Mouse (Mus musculus): ENCODE data around the gene Fgf14.
A peak's percentile ranks its signal among the peaks of the same experiment; 100 is the strongest.
"Not testable (repeated sequence)": the region's sequence is repeated elsewhere in the genome, so short reads cannot be mapped to it uniquely, and the experiment has no call there.

Fgf14 gene

GRCm38 (mm10) chr14:124676506-124677177, at the start of gene Fgf14:
Gene Fgf14, minus strand, starts transcription at chr14:124677127.
- DNase-seq (ENCODE audit: low spot score), result no peak

- DNase-seq (ENCODE audit: low spot score), result no peak
Measured at GRCm38 (mm10) chr14:124677379-124677778, 452 bp upstream of the Fgf14 start.

- no peak for DNase-seq (ENCODE audit: low spot score)
Measured at GRCm38 (mm10) chr14:124675654-124676505, 1.0 kb downstream of the Fgf14 start.

GRCm38 (mm10) chr14:124675142-124675653, 1.7 kb downstream of the Fgf14 start:
- no peak for DNase-seq (ENCODE audit: low spot score)

GRCm38 (mm10) chr14:124674536-124675141, 2.3 kb downstream of the Fgf14 start:
- no peak for DNase-seq (ENCODE audit: low spot score)

GRCm38 (mm10) chr14:124669739-124670138, 7.2 kb downstream of the Fgf14 start:
- DNase-seq (ENCODE audit: low spot score), result peak; percentile 58

GRCm38 (mm10) chr14:124642822-124643221, 34.1 kb downstream of the Fgf14 start:
- no peak for DNase-seq (ENCODE audit: low spot score)

- DNase-seq (ENCODE audit: low spot score), result no peak
Measured at GRCm38 (mm10) chr14:124634881-124635280, 42.0 kb downstream of the Fgf14 start.

- no peak for DNase-seq (ENCODE audit: low spot score)
Measured at GRCm38 (mm10) chr14:124613473-124613872, 63.5 kb downstream of the Fgf14 start.

GRCm38 (mm10) chr14:124606036-124606711, 70.8 kb downstream of the Fgf14 start:
- no peak for DNase-seq (ENCODE audit: low spot score)

- DNase-seq (ENCODE audit: low spot score), result no peak
Measured at GRCm38 (mm10) chr14:124605031-124605743, 71.7 kb downstream of the Fgf14 start.

GRCm38 (mm10) chr14:124576571-124576970, 100.4 kb downstream of the Fgf14 start:
- DNase-seq (ENCODE audit: low spot score), result no peak

- DNase-seq (ENCODE audit: low spot score), result no peak
Measured at GRCm38 (mm10) chr14:124575130-124575885, 101.6 kb downstream of the Fgf14 start.

GRCm38 (mm10) chr14:124566445-124566844, 110.5 kb downstream of the Fgf14 start:
- no peak for DNase-seq (ENCODE audit: low spot score)

GRCm38 (mm10) chr14:124561544-124561943, 115.4 kb downstream of the Fgf14 start:
- no peak for DNase-seq (ENCODE audit: low spot score)

- no peak for DNase-seq (ENCODE audit: low spot score)
Measured at GRCm38 (mm10) chr14:124536106-124536505, 140.8 kb downstream of the Fgf14 start.

- DNase-seq (ENCODE audit: low spot score), result not testable (repeated sequence)
Measured at GRCm38 (mm10) chr14:124535376-124535775, 141.6 kb downstream of the Fgf14 start.

- no peak for DNase-seq (ENCODE audit: low spot score)
Measured at GRCm38 (mm10) chr14:124532051-124532450, 144.9 kb downstream of the Fgf14 start.

GRCm38 (mm10) chr14:124512009-124512408, 164.9 kb downstream of the Fgf14 start:
- no peak for DNase-seq (ENCODE audit: low spot score)

GRCm38 (mm10) chr14:124488971-124489370, 188.0 kb downstream of the Fgf14 start:
- no peak for DNase-seq (ENCODE audit: low spot score)

- no peak for DNase-seq (ENCODE audit: low spot score)
Measured at GRCm38 (mm10) chr14:124485261-124485660, 191.7 kb downstream of the Fgf14 start.
